In the genomic region with DNA sequence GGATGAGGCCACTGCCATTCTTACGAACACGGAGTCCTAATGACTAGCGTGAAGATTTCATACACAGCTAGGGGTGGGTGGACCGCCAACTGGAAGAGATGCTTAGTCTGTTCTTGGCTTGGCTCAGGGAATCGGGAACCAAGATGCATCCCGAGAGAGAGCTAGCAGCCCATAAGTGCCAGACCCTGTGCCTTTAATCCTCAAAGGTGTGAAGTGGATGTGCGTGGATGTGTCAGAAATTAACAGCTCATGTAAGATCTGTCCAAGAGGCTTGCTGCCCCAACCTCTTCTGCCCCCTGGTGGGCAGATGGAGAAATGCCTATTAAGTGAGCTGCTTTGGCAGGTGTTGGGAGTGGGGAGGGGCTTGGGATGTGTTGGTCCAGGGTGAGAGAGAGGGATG, we compare ENCODE assay signal across 10 mouse cellular contexts. TPM values are rescaled to one million over a fixed set of nuclear protein-coding genes. Genes with fewer than 3 reads are reported as not detected.
DNase-seq lines count a peak whose midpoint lies in the region; ATAC-seq and TF ChIP-seq lines count a peak whose summit lies in the region.
"Had no signal": no experiment of that assay in that cellular context is flagged by ENCODE, and none has a peak within 500 bp of the region (broad histone marks: within the 10 kb centered on the region; RNA-seq: fewer than 3 reads in every experiment).

No protein-coding gene starts in this region.

- no peak for ATAC-seq in intestine, embryonic 14.5 days (replicated peaks; ENCODE audit: low FRiP score, low TSS enrichment, low read depth)
- no peak; the same call in 1 of the 2 replicates for ATAC-seq in intestine, embryonic 15.5 days
- ATAC-seq in forebrain, embryonic 15.5 days (replicated peaks) = 0 out of 2 replicates have a peak, but pooled peaks have one; percentile 24
- ATAC-seq in kidney, postnatal 0 days (replicated peaks; ENCODE audit: low FRiP score, low read depth) = no peak
- ATAC-seq in megakaryocyte, adult 5-6 weeks (ENCODE audit: poor library complexity, severe bottlenecking) = peak; percentile 38; the same call in 1 of the 2 replicates

- WGBS in intestine, embryonic 14.5 days = 54% methylated on average over 7 of the region's 7 CpGs
- WGBS in intestine, embryonic 15.5 days = 50% methylated on average over 7 of the region's 7 CpGs
- 53% methylated on average over 7 of the region's 7 CpGs for whole genome bisulfite sequencing in forebrain, embryonic 15.5 days
- 53% methylated on average over 7 of the region's 7 CpGs for WGBS in kidney, postnatal 0 days

- H3K27me3 ChIP-seq in intestine, embryonic 14.5 days (replicated peaks; ENCODE audit: control insufficient read depth, insufficient read depth, low read length) = no peaks in the 10 kb centered on the region
- H3K27me3 ChIP-seq in intestine, embryonic 15.5 days (replicated peaks) = no peaks in the 10 kb centered on the region
- peaks cover 95% of the 10 kb centered on the region for H3K27me3 ChIP-seq in CH12.LX (replicated peaks)
- H3K27me3 ChIP-seq in forebrain, embryonic 15.5 days = no peaks in the 10 kb centered on the region
- H3K27me3 ChIP-seq in kidney, postnatal 0 days (ENCODE audit: insufficient read depth, low read length) = no peaks in the 10 kb centered on the region

- no peak overlapping the region for H3K27ac ChIP-seq in intestine, embryonic 14.5 days (ENCODE audit: low read depth)
- no peak overlapping the region for H3K27ac ChIP-seq in intestine, embryonic 15.5 days
- H3K27ac ChIP-seq in CH12.LX (ENCODE audit: insufficient read depth, low read depth) = no peak overlapping the region
- 0 out of 2 replicates have a peak overlapping the region, but pooled peaks have one; percentile 16 for H3K27ac ChIP-seq in forebrain, embryonic 15.5 days (replicated peaks)
- no peak overlapping the region for H3K27ac ChIP-seq in kidney, postnatal 0 days
- H3K27ac ChIP-seq: embryonic facial prominence, embryonic 15.5 days; liver, embryonic 15.5 days had no signal

- H3K4me2 ChIP-seq in intestine, embryonic 14.5 days (ENCODE audit: low read length) = no peak overlapping the region
- H3K4me2 ChIP-seq in intestine, embryonic 15.5 days (replicated peaks) = no peak overlapping the region
- H3K4me2 ChIP-seq in CH12.LX (ENCODE audit: insufficient read depth, low read depth, poor library complexity, severe bottlenecking) = no peak overlapping the region
- no peak overlapping the region for H3K4me2 ChIP-seq in forebrain, embryonic 15.5 days (replicated peaks)
- H3K4me2 ChIP-seq in kidney, postnatal 0 days (ENCODE audit: low read length) = no peak overlapping the region
- H3K4me2 ChIP-seq: embryonic facial prominence, embryonic 15.5 days; liver, embryonic 15.5 days had no signal

- no peak overlapping the region for H3K4me3 ChIP-seq in intestine, embryonic 14.5 days (ENCODE audit: low read depth, low read length)
- H3K4me3 ChIP-seq in intestine, embryonic 15.5 days (replicated peaks) = no peak overlapping the region
- H3K4me3 ChIP-seq in CH12.LX (replicated peaks in 1 of 3; ENCODE audit: low read depth in 2 of 3, low read length in 2 of 3, poor library complexity in 1 of 3) = no peak overlapping the region
- no peak overlapping the region for H3K4me3 ChIP-seq in forebrain, embryonic 15.5 days
- H3K4me3 ChIP-seq in kidney, postnatal 0 days (replicated peaks; ENCODE audit: low read depth, low read length) = no peak overlapping the region
- H3K4me3 ChIP-seq: embryonic facial prominence, embryonic 15.5 days; liver, embryonic 15.5 days had no signal

- DNase-seq in intestine, embryonic 14.5 days (ENCODE audit: low spot score) = peak; percentile 63
- DNase-seq in CH12.LX (ENCODE audit: extremely low read depth) = peak; percentile 53
- DNase-seq in adrenal gland, postnatal 25 days = peak; percentile 49
- peak; percentile 67 for DNase-seq in kidney, postnatal 0 days (ENCODE audit: low spot score)
- peak; percentile 49 for DNase-seq in thymus, postnatal 25 days

- in situ Hi-C loops in CH12.LX (cut with MboI; ENCODE audit: low pct_ligation_motif_present, low pct_unique_long_range_greater_than_20kb, low sequenced_read_pairs) = no loop called here

- H3K36me3 ChIP-seq in intestine, embryonic 14.5 days (ENCODE audit: control insufficient read depth, insufficient read depth, low read length) = no peaks in the 10 kb centered on the region
- H3K36me3 ChIP-seq in intestine, embryonic 15.5 days = no peaks in the 10 kb centered on the region
- H3K36me3 ChIP-seq in CH12.LX (replicated peaks in 1 of 2; ENCODE audit: control insufficient read depth in 1 of 2, insufficient read depth in 1 of 2, low read length in 1 of 2) = no peaks in the 10 kb centered on the region
- no peaks in the 10 kb centered on the region for H3K36me3 ChIP-seq in forebrain, embryonic 15.5 days
- H3K36me3 ChIP-seq in kidney, postnatal 0 days (ENCODE audit: insufficient read depth, low read length) = no peaks in the 10 kb centered on the region
- H3K36me3 ChIP-seq: embryonic facial prominence, embryonic 15.5 days; liver, embryonic 15.5 days had no signal

- H3K4me1 ChIP-seq in intestine, embryonic 14.5 days (replicated peaks; ENCODE audit: control insufficient read depth, insufficient read depth, low read length) = no peaks in the 10 kb centered on the region
- no peaks in the 10 kb centered on the region for H3K4me1 ChIP-seq in intestine, embryonic 15.5 days (replicated peaks)
- peaks cover 0 to 6% of the 10 kb centered on the region in 2 experiments; a peak in 3 of 4 replicates for H3K4me1 ChIP-seq in CH12.LX (ENCODE audit: control insufficient read depth in 1 of 2, insufficient read depth in 2 of 2)
- H3K4me1 ChIP-seq in forebrain, embryonic 15.5 days = peaks cover 19% of the 10 kb centered on the region
- no peaks in the 10 kb centered on the region for H3K4me1 ChIP-seq in kidney, postnatal 0 days (replicated peaks; ENCODE audit: insufficient read depth, low read length)
- H3K4me1 ChIP-seq: embryonic facial prominence, embryonic 15.5 days; liver, embryonic 15.5 days had no signal

- H3K9me3 ChIP-seq in intestine, embryonic 14.5 days (ENCODE audit: control insufficient read depth, low read length) = no peaks in the 10 kb centered on the region
- H3K9me3 ChIP-seq in intestine, embryonic 15.5 days = no peaks in the 10 kb centered on the region
- no peaks in the 10 kb centered on the region for H3K9me3 ChIP-seq in CH12.LX (replicated peaks; ENCODE audit: low read length)
- no peaks in the 10 kb centered on the region for H3K9me3 ChIP-seq in forebrain, embryonic 15.5 days
- no peaks in the 10 kb centered on the region for H3K9me3 ChIP-seq in kidney, postnatal 0 days (replicated peaks; ENCODE audit: low read length)
- H3K9me3 ChIP-seq: embryonic facial prominence, embryonic 15.5 days; liver, embryonic 15.5 days had no signal

- TF ChIP-seq CTCF in CH12.LX (conservative IDR thresholded peaks at IDR 0.05 in 1 of 2, IDR thresholded peaks at IDR 0.05 in 1 of 2; ENCODE audit: low read depth in 2 of 2, low read length in 2 of 2) = peak; percentile 59 to 88
- peak; percentile 87 for TF ChIP-seq CTCF in kidney, postnatal 0 days (IDR thresholded peaks at IDR 0.05; ENCODE audit: low read depth)

- no peak overlapping the region for H3K9ac ChIP-seq in intestine, embryonic 14.5 days (ENCODE audit: low read length)
- H3K9ac ChIP-seq in intestine, embryonic 15.5 days = no peak overlapping the region
- H3K9ac ChIP-seq in CH12.LX (ENCODE audit: insufficient read depth, low read depth) = no peak overlapping the region
- H3K9ac ChIP-seq in forebrain, embryonic 15.5 days (replicated peaks) = no peak overlapping the region
- no peak overlapping the region for H3K9ac ChIP-seq in kidney, postnatal 0 days (ENCODE audit: low read depth, low read length)
- H3K9ac ChIP-seq: embryonic facial prominence, embryonic 15.5 days; liver, embryonic 15.5 days had no signal

- H3K79me2 ChIP-seq in CH12.LX (replicated peaks; ENCODE audit: control insufficient read depth, extremely low read depth, insufficient read depth, poor library complexity, severe bottlenecking) = no peaks in the 10 kb centered on the region

- TF ChIP-seq POLR2A in CH12.LX (IDR thresholded peaks at IDR 0.05; ENCODE audit: low read depth, low read length) = no peak

- TF ChIP-seq EP300 in CH12.LX (IDR thresholded peaks at IDR 0.05; ENCODE audit: low read length) = no peak

- peak; percentile 65 for TF ChIP-seq RAD21 in CH12.LX (IDR thresholded peaks at IDR 0.05; ENCODE audit: low read depth, low read length)

- dilution Hi-C loops in CH12.LX (cut with MboI; ENCODE audit: extremely low pct_ligation_motif_present, extremely low pct_unique_long_range_greater_than_20kb, low sequenced_read_pairs) = no loop called here

RNA-seq across cellular contexts. Expression of a gene that starts 20.8 kb away (rescaled TPM):
- polyA plus RNA-seq in intestine, embryonic 14.5 days (2014; fragmentation: Nextera tagmentation; extraction: Ambion mirVana) = 7.6 and 7.8 TPM in 2 replicates
- polyA plus RNA-seq in intestine, embryonic 15.5 days (2015; fragmentation: Nextera tagmentation; extraction: Ambion mirVana) = 3.3 and 4.0 TPM in 2 replicates
- total RNA-seq in CH12.LX (2012; rRNA removed) (not detected in 2 replicates), CH12.LX (2014; rRNA removed) (not detected in 2 replicates)
- not detected in 2 replicates for polyA plus RNA-seq in CH12.LX (2012; ENCODE audit: insufficient read length, low read depth)
- 4.8 and 6.0 TPM in 2 replicates for total RNA-seq in adrenal gland, postnatal 25 days (2021)
- 8.3 and 8.6 TPM in 2 replicates for polyA plus RNA-seq in forebrain, embryonic 15.5 days (2015; fragmentation: Nextera tagmentation; extraction: Ambion mirVana)
- polyA plus RNA-seq in kidney, postnatal 0 days (2015; fragmentation: Nextera tagmentation; extraction: Ambion mirVana) = 1.6 and 2.5 TPM in 2 replicates
- total RNA-seq in megakaryocyte, adult 5-6 weeks (2015) = 3.5 and 3.6 TPM in 2 replicates
- 0.62 and 2.2 TPM in 2 replicates for total RNA-seq in megakaryocyte, adult 5-6 weeks (2017)

RNA-seq across cellular contexts. Expression of a gene that starts 40.2 kb away (rescaled TPM):
- 1.1 TPM in 2 replicates for polyA plus RNA-seq in intestine, embryonic 14.5 days (2014; fragmentation: Nextera tagmentation; extraction: Ambion mirVana)
- polyA plus RNA-seq in intestine, embryonic 15.5 days (2015; fragmentation: Nextera tagmentation; extraction: Ambion mirVana) = 0.63 and 0.65 TPM in 2 replicates
- total RNA-seq in CH12.LX (2012; rRNA removed) = not detected in 2 replicates
- total RNA-seq in CH12.LX (2014; rRNA removed) = not detected in 2 replicates
- polyA plus RNA-seq in CH12.LX (2012; ENCODE audit: insufficient read length, low read depth) = not detected in 2 replicates
- total RNA-seq in adrenal gland, postnatal 25 days (2021) = 0.18 TPM in 1 of 2 replicates, not detected in the other
- polyA plus RNA-seq in forebrain, embryonic 15.5 days (2015; fragmentation: Nextera tagmentation; extraction: Ambion mirVana) = not detected in 2 replicates
- 2.2 and 2.4 TPM in 2 replicates for polyA plus RNA-seq in kidney, postnatal 0 days (2015; fragmentation: Nextera tagmentation; extraction: Ambion mirVana)
- total RNA-seq in megakaryocyte, adult 5-6 weeks (2015) = not detected in 2 replicates
- total RNA-seq in megakaryocyte, adult 5-6 weeks (2017) = 0.12 TPM in 1 of 2 replicates, not detected in the other
- polyA plus RNA-seq: liver, embryonic 15.5 days had no signal

RNA-seq across cellular contexts. Expression of a gene that starts 56.7 kb away (rescaled TPM):
- 21.9 and 28.6 TPM in 2 replicates for polyA plus RNA-seq in intestine, embryonic 14.5 days (2014; fragmentation: Nextera tagmentation; extraction: Ambion mirVana)
- 19.0 and 23.0 TPM in 2 replicates for polyA plus RNA-seq in intestine, embryonic 15.5 days (2015; fragmentation: Nextera tagmentation; extraction: Ambion mirVana)
- total RNA-seq in CH12.LX (2012; rRNA removed) = 8.6 and 9.9 TPM in 2 replicates
- 6.6 and 8.1 TPM in 2 replicates for total RNA-seq in CH12.LX (2014; rRNA removed)
- polyA plus RNA-seq in CH12.LX (2012; ENCODE audit: insufficient read length, low read depth) = 4.5 and 5.2 TPM in 2 replicates
- total RNA-seq in adrenal gland, postnatal 25 days (2021) = 42.0 and 46.8 TPM in 2 replicates
- polyA plus RNA-seq in forebrain, embryonic 15.5 days (2015; fragmentation: Nextera tagmentation; extraction: Ambion mirVana) = 29.9 and 33.1 TPM in 2 replicates
- polyA plus RNA-seq in kidney, postnatal 0 days (2015; fragmentation: Nextera tagmentation; extraction: Ambion mirVana) = 61.3 and 62.2 TPM in 2 replicates
- total RNA-seq in megakaryocyte, adult 5-6 weeks (2015) = 9.9 and 16.8 TPM in 2 replicates
- 6.4 and 9.7 TPM in 2 replicates for total RNA-seq in megakaryocyte, adult 5-6 weeks (2017)

Comparison
In these comparisons a context has a peak if more than half of its experiments do, and no peak if none do; other contexts are left out.
1. ATAC-seq: peak in forebrain, embryonic 15.5 days (single experiment) and megakaryocyte, adult 5-6 weeks (single experiment); none in intestine, embryonic 14.5 days (single experiment), intestine, embryonic 15.5 days (single experiment) and kidney, postnatal 0 days (single experiment).
2. Peak in every context shown above with its lines, with median percentiles within 50 percentile points of each other: DNase-seq.